Mouse (Mus musculus): ENCODE results near the gene Ptprg.
"Not testable (repeated sequence)": the region's sequence is repeated elsewhere in the genome, so short reads cannot be mapped to it uniquely, and the experiment has no call there.

The Ptprg gene

GRCm38 (mm10) chr14:12202214-12202613 is 648.9 kb downstream of the Ptprg start:
- DNase-seq (ENCODE audit: low spot score in 2 of 2) = no peak

- no peak for DNase-seq (ENCODE audit: low spot score in 2 of 2)
Measured at GRCm38 (mm10) chr14:12203081-12203480, 649.7 kb downstream of the Ptprg start.

- DNase-seq (ENCODE audit: low spot score in 2 of 2) = no peak
Measured at GRCm38 (mm10) chr14:12206138-12206537, 652.8 kb downstream of the Ptprg start.

- DNase-seq (ENCODE audit: low spot score in 2 of 2) = no peak
Measured at GRCm38 (mm10) chr14:12208554-12208953, 655.2 kb downstream of the Ptprg start.

DNA sequence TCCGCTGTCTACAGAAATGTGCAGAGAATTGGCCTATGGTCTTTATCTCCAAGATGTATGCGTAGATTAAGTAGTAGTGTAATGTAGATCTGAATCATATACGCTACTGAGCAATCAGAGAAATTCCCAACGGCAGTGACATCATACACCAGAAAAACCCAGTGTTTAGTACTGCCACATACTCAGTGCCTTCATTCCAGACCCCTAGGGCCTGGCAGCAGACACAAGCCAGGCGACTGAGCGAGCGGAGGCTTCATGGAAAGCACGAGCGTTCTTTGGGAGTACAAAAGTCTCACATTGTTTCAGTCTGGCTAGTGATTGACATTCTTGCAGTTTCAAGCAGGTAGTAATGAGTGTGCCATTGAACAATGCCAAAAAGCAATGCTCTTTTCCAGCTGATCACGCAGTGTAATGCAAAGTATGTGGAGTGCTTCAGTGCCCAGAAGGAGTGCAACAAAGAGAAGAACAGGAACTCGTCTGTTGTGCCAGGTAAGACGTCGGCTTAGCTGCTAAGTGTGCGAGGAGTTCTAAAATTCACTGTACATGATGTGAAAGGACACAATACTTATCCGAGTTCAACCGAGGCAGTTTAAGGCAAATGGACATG is 665.3 kb downstream of the Ptprg start:
- no peak for DNase-seq (ENCODE audit: low spot score in 2 of 2)

GRCm38 (mm10) chr14:12219877-12220276 is 666.5 kb downstream of the Ptprg start:
- no peak for DNase-seq (ENCODE audit: low spot score in 2 of 2)

GRCm38 (mm10) chr14:12220540-12220939 is 667.2 kb downstream of the Ptprg start:
- no peak for DNase-seq (ENCODE audit: low spot score in 2 of 2)

DNA sequence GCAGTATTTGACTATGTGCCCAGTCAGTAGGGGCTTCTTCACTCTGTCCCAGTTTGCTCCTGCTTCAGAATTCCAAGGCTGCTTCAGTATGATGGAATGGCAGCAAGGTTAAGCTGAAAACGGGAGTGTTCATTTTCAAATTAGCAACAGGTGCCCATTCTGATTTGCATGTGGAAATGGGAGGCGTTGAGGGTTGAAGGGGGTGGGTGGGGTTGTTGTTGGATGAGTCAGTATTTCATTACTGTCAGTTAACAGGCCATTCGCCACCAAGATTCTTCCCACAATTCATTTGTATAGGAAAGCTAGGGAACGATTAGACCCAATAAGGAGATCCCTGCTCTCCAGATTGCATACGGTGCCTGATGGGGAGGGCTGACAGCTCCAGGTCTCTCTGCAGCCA is 668.2 kb downstream of the Ptprg start:
- DNase-seq (ENCODE audit: low spot score in 2 of 2) = no peak

- DNase-seq (ENCODE audit: low spot score in 2 of 2) = no peak
Measured at GRCm38 (mm10) chr14:12243726-12244125, 690.4 kb downstream of the Ptprg start.

GRCm38 (mm10) chr14:12276031-12276430 is 722.7 kb downstream of the Ptprg start:
- no peak for DNase-seq (ENCODE audit: low spot score in 2 of 2)

DNA sequence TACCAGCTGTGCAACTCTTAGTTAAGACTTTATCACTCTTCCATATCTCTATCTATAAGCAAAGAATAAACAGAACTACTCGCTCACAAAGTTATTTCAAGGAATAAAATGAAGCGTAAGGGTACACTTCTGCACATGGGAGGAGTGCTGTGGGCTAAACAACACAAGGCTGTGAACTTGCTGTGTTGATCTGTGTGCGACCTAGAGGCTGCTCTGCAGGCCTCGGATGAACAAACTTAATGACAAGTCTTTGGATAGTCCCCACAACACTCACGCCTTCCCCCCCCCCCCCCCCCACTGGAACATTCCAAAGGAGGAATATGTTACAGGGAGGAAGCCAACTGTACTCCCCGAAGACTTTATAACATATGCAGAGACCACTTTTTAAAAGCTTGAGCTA is 730.3 kb downstream of the Ptprg start, which contains the start of gene Gm49355:
Gm49355 (plus strand) TSS at position 336 of the 400 bp plus-strand sequence.
- no peak for DNase-seq (ENCODE audit: low spot score in 2 of 2)

DNA sequence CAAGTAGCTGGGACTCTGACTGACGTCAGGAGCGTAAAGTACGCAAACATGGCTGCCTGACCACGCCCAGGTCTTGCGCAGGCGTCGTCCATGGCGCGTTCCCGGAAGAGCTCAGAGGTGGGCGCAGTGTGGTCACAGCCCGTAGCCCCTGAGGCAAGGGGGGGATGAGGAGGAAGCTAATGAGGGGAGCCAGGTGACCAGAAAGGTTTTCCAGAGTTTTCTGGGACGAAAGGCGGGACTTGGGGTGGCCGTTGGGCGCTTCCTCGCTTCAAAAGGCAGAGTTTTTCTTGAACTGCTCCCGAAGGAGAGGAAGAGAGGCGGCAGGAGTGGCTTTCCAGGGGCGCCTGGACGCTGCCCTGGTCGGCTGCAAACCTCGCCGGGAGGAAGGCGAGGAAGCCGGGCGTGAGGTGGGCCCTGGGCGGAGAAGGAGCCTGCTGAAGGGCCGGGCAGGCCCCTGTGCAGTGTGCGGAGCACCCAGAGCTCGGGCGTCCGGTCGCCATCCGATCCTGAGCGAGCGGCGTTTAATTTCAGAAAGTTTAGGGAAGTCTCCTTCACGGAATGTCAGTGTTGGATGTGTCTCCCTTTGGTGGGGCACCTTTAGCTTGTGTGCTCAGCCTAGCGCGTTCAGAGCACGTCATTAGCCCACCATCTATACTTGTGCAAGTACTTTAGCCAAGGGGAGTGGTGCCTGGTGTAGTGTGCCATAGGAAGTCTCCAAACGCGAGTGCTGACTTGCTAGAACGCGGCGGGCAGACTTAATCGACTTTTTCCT is 731.0 kb downstream of the Ptprg start, which contains the start of gene 3830406C13Rik:
3830406C13Rik (plus strand) TSS at position 33 of the 772 bp plus-strand sequence.
- peak; percentile 66 to 80 for DNase-seq (ENCODE audit: low spot score in 2 of 2)

- not testable (repeated sequence) for DNase-seq (ENCODE audit: low spot score in 2 of 2)
Measured at GRCm38 (mm10) chr14:12289747-12290146, 736.4 kb downstream of the Ptprg start.
